Comparison of ENCODE assay signal across 11 mouse cellular contexts in genomic region chr4:129578466-129578865, GRCm38 (mm10). TPM values are rescaled to one million over a fixed set of nuclear protein-coding genes. Genes with fewer than 3 reads are reported as not detected.
DNase-seq lines count a peak whose midpoint lies in the region; ATAC-seq lines count a peak whose summit lies in the region.
"Had no signal": no experiment of that assay in that cellular context is flagged by ENCODE, and none has a peak within 500 bp of the region (broad histone marks: within the 10 kb centered on the region; RNA-seq: fewer than 3 reads in every experiment).

TSS of gene Fam167b (minus strand) at chr4:129578549.

- WGBS in embryonic facial prominence, embryonic 13.5 days: 88% methylated on average over 5 of the region's 5 CpGs
- 87% methylated on average over 5 of the region's 5 CpGs for WGBS in intestine, embryonic 15.5 days

- no peak within 1 kb of the TSS for H3K9ac ChIP-seq in embryonic facial prominence, embryonic 13.5 days
- H3K9ac ChIP-seq in intestine, embryonic 15.5 days: no peak within 1 kb of the TSS

- intact Hi-C loops in heart, postnatal 25 days (cut with DNase I): no loop called here
- intact Hi-C loops in left cerebral cortex, postnatal 4 days (cut with DNase I): no loop called here

- no peaks in the 10 kb centered on the region for H3K36me3 ChIP-seq in embryonic facial prominence, embryonic 13.5 days
- H3K36me3 ChIP-seq in intestine, embryonic 15.5 days: no peaks in the 10 kb centered on the region

- H3K27ac ChIP-seq in embryonic facial prominence, embryonic 13.5 days: no peak within 1 kb of the TSS; the same call in 1 of the 2 replicates
- H3K27ac ChIP-seq in intestine, embryonic 15.5 days: no peak within 1 kb of the TSS

- no peak within 1 kb of the TSS for H3K4me3 ChIP-seq in embryonic facial prominence, embryonic 13.5 days
- H3K4me3 ChIP-seq in intestine, embryonic 15.5 days (replicated peaks): no peak within 1 kb of the TSS

- H3K4me1 ChIP-seq in embryonic facial prominence, embryonic 13.5 days: peaks cover 10% of the 10 kb centered on the region; the same call in 1 of the 2 replicates
- H3K4me1 ChIP-seq in intestine, embryonic 15.5 days (replicated peaks): 0 out of 2 replicates have a peak, but pooled peaks cover 3% of the 10 kb centered on the region

- peak; percentile 98 for DNase-seq in heart, adult 11 months
- no peak for DNase-seq in heart, postnatal 25 days (ENCODE audit: low spot score)
- peak; percentile 77 for DNase-seq in kidney, adult 11 months
- peak; percentile 60 for DNase-seq in lung, postnatal 10 days
- no peak for DNase-seq in Muller cell, postnatal 12 days (ENCODE audit: inconsistent ontology term)
- DNase-seq in left cerebral cortex, postnatal 4 days: no peak
- DNase-seq: cerebellum, adult 11-12 months had no signal

- H3K27me3 ChIP-seq in embryonic facial prominence, embryonic 13.5 days: no peaks in the 10 kb centered on the region; the same call in 1 of the 2 replicates
- H3K27me3 ChIP-seq in intestine, embryonic 15.5 days (replicated peaks): no peaks in the 10 kb centered on the region

- peak within 1 kb of the TSS; percentile 22; the same call in 1 of the 2 replicates for H3K4me2 ChIP-seq in embryonic facial prominence, embryonic 13.5 days
- H3K4me2 ChIP-seq in intestine, embryonic 15.5 days (replicated peaks): no peak within 1 kb of the TSS

- no peaks in the 10 kb centered on the region for H3K9me3 ChIP-seq in embryonic facial prominence, embryonic 13.5 days
- H3K9me3 ChIP-seq in intestine, embryonic 15.5 days: no peaks in the 10 kb centered on the region

- no peak for ATAC-seq in embryonic facial prominence, embryonic 13.5 days (ENCODE audit: insufficient number of reproducible peaks, insufficient read depth, low FRiP score, low TSS enrichment, low read depth)
- ATAC-seq in intestine, embryonic 15.5 days: no peak
- ATAC-seq: intestine, postnatal 0 days had no signal

RNA-seq across cellular contexts. Expression of gene Fam167b, which starts in this region (rescaled TPM):
- 1 to 10 TPM in 1 of 2 experiments, under 1 TPM in 1; 0.70 to 1.0 TPM for total RNA-seq in heart, postnatal 25 days (2021)
- 3.4 and 5.8 TPM in 2 replicates for polyA plus RNA-seq in embryonic facial prominence, embryonic 13.5 days (2015; fragmentation: Nextera tagmentation; extraction: Ambion mirVana)
- 3.0 and 3.3 TPM in 2 replicates for polyA plus RNA-seq in intestine, embryonic 15.5 days (2015; fragmentation: Nextera tagmentation; extraction: Ambion mirVana)
- not detected for total RNA-seq in left cerebral cortex, postnatal 4 days (2021)
- total RNA-seq: neutrophil, adult 5-6 weeks had no signal

Comparison
In these comparisons a context has a peak if more than half of its experiments do, and no peak if none do; other contexts are left out.
1. DNase-seq: peak in heart, adult 11 months (single experiment), kidney, adult 11 months (single experiment) and lung, postnatal 10 days (single experiment); none in heart, postnatal 25 days (single experiment), Muller cell, postnatal 12 days (single experiment) and left cerebral cortex, postnatal 4 days (single experiment).